Mouse (Mus musculus) forebrain, embryonic 16.5 days (tissue): ENCODE results near the gene Qdpr. TPM values are rescaled to one million over a fixed set of nuclear protein-coding genes. Genes with fewer than 3 reads are reported as not detected.
A peak's percentile ranks its signal among the peaks of the same experiment; 100 is the strongest.

Experiments
- ATAC-seq: fragments of 200-750 bp; cut with Nextera tagmentation; 2 replicates; pipeline ENCODE4 v1.8.0; 2017; ENCODE audit warnings: mild to moderate bottlenecking, moderate library complexity
- H3K27ac ChIP-seq: fragments of 300-500 bp; sonication (generic); 2 replicates; pipeline ENCODE4 v1.5.1; 2014; ENCODE audit warnings: low read length, control low read depth
- H3K27me3 ChIP-seq: fragments of 300-500 bp; sonication (generic); replicated peaks from 2 replicates; pipeline ENCODE4 v1.6.1; 2014; ENCODE audit warnings: low read length; ENCODE audit not compliant: control insufficient read depth, insufficient read depth
- H3K36me3 ChIP-seq: fragments of 300-500 bp; sonication (generic); 2 replicates; pipeline ENCODE4 v1.6.1; 2014; ENCODE audit not compliant: control insufficient read depth, insufficient read depth
- H3K4me1 ChIP-seq: fragments of 300-500 bp; sonication (generic); replicated peaks from 2 replicates; pipeline ENCODE4 v1.6.1; 2014; ENCODE audit warnings: low read length; ENCODE audit not compliant: control insufficient read depth, insufficient read depth
- H3K4me2 ChIP-seq: fragments of 300-500 bp; sonication (generic); 2 replicates; pipeline ENCODE4 v1.6.1; 2014; ENCODE audit warnings: mild to moderate bottlenecking, low read length, control low read depth
- H3K4me3 ChIP-seq: fragments of 300-500 bp; sonication (generic); replicated peaks from 2 replicates; pipeline ENCODE4 v1.5.1; 2014; ENCODE audit warnings: mild to moderate bottlenecking, low read length, control low read depth
- H3K9ac ChIP-seq: fragments of 300-500 bp; sonication (generic); replicated peaks from 2 replicates; pipeline ENCODE4 v1.6.1; 2014; ENCODE audit warnings: low read depth, low read length, control low read depth
- H3K9me3 ChIP-seq: fragments of 300-500 bp; sonication (generic); 2 replicates; pipeline ENCODE4 v1.6.1; 2016; ENCODE audit warnings: low read length; ENCODE audit not compliant: control insufficient read depth
- WGBS: fragments of 180-500 bp; shearing (Covaris S2); extraction: QIAGEN DNeasy Blood & Tissue Kit; methylation state at CpG from one replicate; pipeline ENCODE4 v1.1.7; 2014; 5-methylcytosine and 5-hydroxymethylcytosine counted together
- polyA plus RNA-seq: library from polyadenylated mRNA; unstranded; fragments of >200 nt; fragmentation: Nextera tagmentation; extraction: Ambion mirVana; gene quantifications from 2 replicates; pipeline ENCODE4 v1.2.1, GENCODE M21; 2015

Gene Qdpr
- polyA plus RNA-seq, 1 experiment from 2014 or later, result 107 TPM

DNA sequence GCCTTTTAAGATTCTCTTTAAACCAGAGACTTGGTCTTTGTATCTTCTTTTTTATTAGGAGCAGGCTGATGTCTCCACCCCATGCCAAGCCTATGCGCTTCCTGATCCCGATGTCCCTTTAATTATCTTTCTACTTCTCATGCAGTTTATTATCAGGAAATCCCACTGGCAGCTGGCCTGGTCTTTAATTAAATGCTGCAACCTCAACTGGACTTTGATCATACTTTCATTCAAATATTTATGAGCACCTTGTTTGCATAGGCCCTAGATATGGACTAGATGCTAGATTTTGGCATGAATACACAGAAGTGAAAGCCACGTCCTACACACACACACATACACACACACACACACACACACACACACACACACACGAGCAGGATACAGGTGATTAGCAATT is 41.7 kb upstream of the Qdpr start:
- H3K4me2 ChIP-seq, result no peak overlapping the region
- no peak for ATAC-seq
- peaks cover 12% of the 10 kb centered on the region for H3K4me1 ChIP-seq
- 40% methylated on average over 4 of the region's 4 CpGs for WGBS
- H3K27ac ChIP-seq, result no peak overlapping the region
- H3K36me3 ChIP-seq, result no peaks in the 10 kb centered on the region
- H3K27me3 ChIP-seq, result no peaks in the 10 kb centered on the region
- no peak overlapping the region for H3K9ac ChIP-seq
- H3K9me3 ChIP-seq, result no peaks in the 10 kb centered on the region
- H3K4me3 ChIP-seq, result no peak overlapping the region

DNA sequence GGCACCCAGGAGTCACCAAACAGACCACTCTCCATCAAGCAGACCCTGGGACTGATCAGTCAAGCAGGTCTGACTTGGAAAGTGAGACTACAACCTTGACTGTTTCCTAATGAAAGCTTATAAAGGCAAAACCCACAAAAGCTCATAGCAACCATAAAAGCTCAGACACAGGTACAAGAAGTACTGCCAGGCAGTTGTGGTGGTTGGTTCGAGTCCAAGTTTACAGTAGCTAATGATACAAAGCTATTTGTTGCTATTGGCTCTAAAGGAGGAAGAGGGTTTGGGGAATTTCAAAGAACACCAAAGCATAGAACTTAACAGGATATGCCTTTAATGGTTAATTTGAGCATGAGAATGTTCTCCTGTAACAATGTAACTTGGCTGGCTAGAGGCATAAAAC is 33.6 kb upstream of the Qdpr start:
- Histone ChIP-seq H3K9ac (no peak overlapping the region), H3K4me1 (no peaks in the 10 kb centered on the region), H3K9me3 (no peaks in the 10 kb centered on the region), H3K4me2 (no peak overlapping the region), H3K36me3 (no peaks in the 10 kb centered on the region), H3K27me3 (no peaks in the 10 kb centered on the region), H3K27ac (no peak overlapping the region), H3K4me3 (no peak overlapping the region)
- no peak for ATAC-seq
- 86% methylated on average over 1 of the region's 1 CpGs for WGBS

DNA sequence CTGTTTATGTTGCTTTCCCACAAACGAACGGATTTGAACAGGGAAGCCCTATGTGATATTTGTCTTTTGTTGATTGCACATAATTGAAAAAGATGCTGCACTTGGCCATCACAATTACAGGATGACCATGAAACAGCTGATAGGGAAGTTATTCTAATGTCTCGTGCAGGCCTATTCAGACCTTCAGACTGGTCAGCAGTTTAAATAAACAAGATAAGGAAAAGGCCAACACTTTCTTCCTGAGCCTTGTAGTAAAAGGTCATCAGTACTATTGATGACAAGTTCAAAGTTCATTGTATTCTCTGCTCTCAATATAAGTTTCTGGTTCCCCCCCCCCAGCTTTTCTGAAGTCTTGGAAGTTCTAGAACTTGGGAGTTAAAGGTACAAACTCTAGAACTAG is 32.6 kb upstream of the Qdpr start:
- H3K9ac ChIP-seq, result no peak overlapping the region
- H3K27ac ChIP-seq, result no peak overlapping the region
- no peak for ATAC-seq
- no peaks in the 10 kb centered on the region for H3K4me1 ChIP-seq
- WGBS, result 87% methylated on average over 3 of the region's 3 CpGs
- H3K9me3 ChIP-seq, result no peaks in the 10 kb centered on the region
- no peak overlapping the region for H3K4me3 ChIP-seq
- H3K36me3 ChIP-seq, result no peaks in the 10 kb centered on the region
- H3K4me2 ChIP-seq, result no peak overlapping the region
- H3K27me3 ChIP-seq, result no peaks in the 10 kb centered on the region

DNA sequence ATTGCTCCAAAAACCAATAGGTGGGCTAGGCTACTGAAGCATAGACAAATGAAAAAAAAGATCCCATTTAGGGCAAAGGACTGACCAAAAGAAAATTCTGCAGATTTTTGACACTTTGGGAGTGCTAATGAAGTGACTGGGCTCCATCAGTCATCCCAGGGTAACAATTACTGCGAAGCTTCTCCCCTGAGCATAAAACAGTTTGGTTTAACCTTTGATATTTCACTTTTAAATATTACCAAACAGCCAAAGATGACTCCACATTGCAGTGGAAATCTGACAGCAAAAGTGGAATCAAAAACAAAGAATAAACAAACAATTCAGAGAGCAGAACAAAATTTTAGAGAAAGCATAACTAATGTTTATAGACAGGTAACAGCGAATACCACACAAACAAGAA is 31.1 kb upstream of the Qdpr start:
- no peak overlapping the region for H3K27ac ChIP-seq
- H3K27me3 ChIP-seq, result no peaks in the 10 kb centered on the region
- no peak overlapping the region for H3K9ac ChIP-seq
- no peaks in the 10 kb centered on the region for H3K9me3 ChIP-seq
- no peaks in the 10 kb centered on the region for H3K36me3 ChIP-seq
- H3K4me3 ChIP-seq, result no peak overlapping the region
- ATAC-seq, result no peak
- WGBS, result 94% methylated on average over 2 of the region's 2 CpGs
- H3K4me2 ChIP-seq, result no peak overlapping the region
- H3K4me1 ChIP-seq, result peaks cover 3% of the 10 kb centered on the region

DNA sequence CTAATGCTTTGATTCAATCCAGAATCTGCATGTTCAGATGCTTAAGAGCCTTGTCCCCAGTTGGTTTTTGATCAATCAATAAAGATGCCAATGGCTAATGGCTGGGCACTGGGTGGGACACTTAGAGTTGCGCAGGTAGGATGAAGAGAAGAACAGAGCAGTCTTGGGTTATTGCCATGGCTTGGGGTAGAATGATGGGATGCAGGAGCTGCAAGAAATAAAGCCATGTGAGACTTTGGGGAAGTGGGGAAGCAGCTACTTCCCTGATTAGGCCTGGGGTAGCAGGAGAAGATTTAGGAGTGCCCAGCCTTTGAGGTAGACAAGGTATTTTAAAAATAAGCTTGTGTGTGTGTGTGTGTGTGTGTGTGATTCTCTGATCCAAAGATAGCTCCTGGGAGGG is 30.0 kb upstream of the Qdpr start:
- Histone ChIP-seq H3K9ac (no peak overlapping the region), H3K27ac (no peak overlapping the region), H3K9me3 (no peaks in the 10 kb centered on the region), H3K36me3 (no peaks in the 10 kb centered on the region), H3K4me2 (no peak overlapping the region), H3K4me1 (peaks cover 4% of the 10 kb centered on the region), H3K27me3 (no peaks in the 10 kb centered on the region), H3K4me3 (no peak overlapping the region)
- WGBS, result 93% methylated on average over 1 of the region's 1 CpGs
- no peak for ATAC-seq

GRCm38 (mm10) chr5:45477601-45478000 is 27.6 kb upstream of the Qdpr start:
- no peak for ATAC-seq
- Histone ChIP-seq H3K27me3 (no peaks in the 10 kb centered on the region), H3K36me3 (no peaks in the 10 kb centered on the region), H3K4me2 (no peak overlapping the region), H3K4me1 (peaks cover 12% of the 10 kb centered on the region), H3K9ac (no peak overlapping the region), H3K9me3 (no peaks in the 10 kb centered on the region), H3K4me3 (no peak overlapping the region), H3K27ac (no peak overlapping the region)
- 77% methylated on average over 7 of the region's 7 CpGs for WGBS

GRCm38 (mm10) chr5:45476288-45476687 is 26.3 kb upstream of the Qdpr start:
- 10% methylated on average over 6 of the region's 6 CpGs for WGBS
- H3K4me1 ChIP-seq, result peaks cover 12% of the 10 kb centered on the region
- H3K9ac ChIP-seq, result no peak overlapping the region
- H3K9me3 ChIP-seq, result no peaks in the 10 kb centered on the region
- peak; percentile 65 for ATAC-seq
- H3K36me3 ChIP-seq, result no peaks in the 10 kb centered on the region
- H3K4me2 ChIP-seq, result 0 out of 2 replicates have a peak overlapping the region, but pooled peaks have one; percentile 14
- H3K4me3 ChIP-seq, result no peak overlapping the region
- H3K27me3 ChIP-seq, result no peaks in the 10 kb centered on the region
- H3K27ac ChIP-seq, result no peak overlapping the region

GRCm38 (mm10) chr5:45475771-45476170 is 25.7 kb upstream of the Qdpr start:
- 73% methylated on average over 5 of the region's 5 CpGs for WGBS
- Histone ChIP-seq H3K4me3 (no peak overlapping the region), H3K9ac (no peak overlapping the region), H3K27me3 (no peaks in the 10 kb centered on the region), H3K4me1 (peaks cover 12% of the 10 kb centered on the region), H3K9me3 (no peaks in the 10 kb centered on the region), H3K4me2 (no peak overlapping the region), H3K27ac (no peak overlapping the region), H3K36me3 (no peaks in the 10 kb centered on the region)
- ATAC-seq, result no peak

DNA sequence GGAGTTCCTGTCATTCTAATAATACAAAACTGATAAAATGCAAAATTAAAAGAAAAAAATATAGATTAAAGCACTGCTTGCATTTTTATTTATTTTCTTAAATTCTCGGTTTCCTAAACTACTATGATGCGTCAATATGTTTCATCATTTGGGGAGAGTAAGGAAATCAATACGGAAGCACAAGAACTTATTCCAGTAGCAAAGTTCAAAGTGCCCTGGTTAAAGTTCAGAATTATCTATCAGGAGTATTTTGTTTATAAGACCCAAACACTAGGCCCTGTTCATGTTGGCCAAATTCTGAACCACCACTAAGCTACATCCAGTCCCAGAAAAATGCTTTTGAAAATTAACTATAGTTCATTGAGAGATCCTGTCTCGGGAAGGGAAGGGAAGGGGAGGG is 24.7 kb upstream of the Qdpr start:
- Histone ChIP-seq H3K9me3 (no peaks in the 10 kb centered on the region), H3K9ac (no peak overlapping the region), H3K27ac (no peak overlapping the region), H3K4me2 (no peak overlapping the region), H3K4me1 (peaks cover 12% of the 10 kb centered on the region), H3K4me3 (no peak overlapping the region), H3K27me3 (no peaks in the 10 kb centered on the region), H3K36me3 (no peaks in the 10 kb centered on the region)
- ATAC-seq, result no peak
- 64% methylated on average over 4 of the region's 4 CpGs for WGBS

GRCm38 (mm10) chr5:45474215-45474614 is 24.2 kb upstream of the Qdpr start:
- H3K27me3 ChIP-seq, result no peaks in the 10 kb centered on the region
- no peak overlapping the region for H3K4me2 ChIP-seq

More at GRCm38 (mm10) chr5:45474215-45474614, 24.2 kb upstream of the Qdpr start:
- peaks cover 12% of the 10 kb centered on the region for H3K4me1 ChIP-seq
- WGBS, result 28% methylated on average over 6 of the region's 6 CpGs
- H3K9me3 ChIP-seq, result no peaks in the 10 kb centered on the region
- no peak overlapping the region for H3K4me3 ChIP-seq
- peak; percentile 61 for ATAC-seq
- H3K9ac ChIP-seq, result no peak overlapping the region
- H3K27ac ChIP-seq, result no peak overlapping the region
- H3K36me3 ChIP-seq, result no peaks in the 10 kb centered on the region
